Mouse (Mus musculus): ENCODE measurements around the gene Tekt5.

DNA sequence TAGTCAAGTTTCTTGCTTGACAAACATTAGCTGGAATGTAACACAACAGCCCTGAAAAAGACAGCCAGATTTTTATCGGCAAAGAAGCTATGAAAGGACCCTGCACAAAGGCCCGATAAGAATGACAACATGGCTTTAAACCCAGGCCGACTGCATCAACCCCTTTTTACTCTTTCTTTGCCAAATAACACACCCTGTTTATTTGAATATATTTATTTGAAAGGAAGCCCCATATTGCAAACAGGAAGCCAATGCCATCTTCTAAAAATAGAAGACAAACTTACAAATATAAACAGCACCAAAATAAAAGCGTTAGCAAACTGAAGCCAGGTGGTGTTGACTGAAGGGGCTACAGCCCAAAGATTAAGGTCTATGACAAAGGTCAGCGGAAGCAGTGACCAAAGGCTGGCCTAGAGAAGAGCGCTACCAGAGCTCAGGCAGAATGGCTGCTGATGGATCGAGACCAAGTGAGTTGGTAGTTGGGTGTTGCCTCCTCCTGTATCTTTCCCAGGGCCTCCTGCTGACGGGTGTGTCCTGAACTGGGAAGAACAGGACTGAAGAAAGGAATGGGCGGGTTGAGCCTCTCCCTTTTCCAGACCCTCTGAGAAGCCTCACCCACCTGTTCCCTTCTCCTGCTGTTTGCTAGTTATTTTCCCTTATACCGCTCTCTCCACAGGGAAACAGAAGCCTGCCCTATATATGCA lies 78.6 kb downstream of the Tekt5 start:
- TF ChIP-seq POLR2A (IDR thresholded peaks at IDR 0.05; ENCODE audit: insufficient read depth, low read depth, low read length) (no peak), EP300 (IDR thresholded peaks at IDR 0.05; ENCODE audit: insufficient read depth, low read depth, low read length) (no peak), CTCF (IDR thresholded peaks at IDR 0.05) (no peak)

Data from heart, adult 2 months (tissue).